Mouse (Mus musculus) G1E (cell line): Measurements from ENCODE around the gene Trim12a.
"Not testable (repeated sequence)": the region's sequence is repeated elsewhere in the genome, so short reads cannot be mapped to it uniquely, and the experiment has no call there.

ENCODE experiments used
- CTCF ChIP-seq: IDR thresholded peaks from 2 replicates; pipeline ENCODE4 v1.5.1; 2012; ENCODE audit warnings: low read depth, low read length, inconsistent platforms, mixed read lengths
- GATA1 ChIP-seq: IDR thresholded peaks from 2 replicates; pipeline ENCODE4 v1.6.1; 2012; ENCODE audit warnings: borderline replicate concordance, low read length, inconsistent platforms, mixed read lengths

GRCm38 (mm10) chr7:104348043-104348442 is 32.8 kb upstream of the Trim12a start:
- TF ChIP-seq CTCF, GATA1: not testable (repeated sequence)
